Mouse (Mus musculus): Measurements from ENCODE around the gene Btbd6. TPM values are rescaled to one million over a fixed set of nuclear protein-coding genes. Genes with fewer than 3 reads are reported as not detected.

The Btbd6 gene
- total RNA-seq (2021) = 10 to 100 TPM in 1 of 2 experiments, 1 to 10 TPM in 1; 7.3 to 10.2 TPM
- long read RNA-seq, experiment 1, transcript Btbd6-204 (4 exons, 2,085 nt) = major isoform, 6 of 13 reads
- long read RNA-seq, experiment 1, partial matches to known transcripts = 0 of 13 reads
- long read RNA-seq, experiment 1, other reads (novel, unspliced or antisense) = 4 of 13 reads
- long read RNA-seq, experiment 2, partial matches to known transcripts = 1 of 7 reads
- long read RNA-seq, experiment 2, other reads (novel, unspliced or antisense) = 1 of 7 reads

DNA sequence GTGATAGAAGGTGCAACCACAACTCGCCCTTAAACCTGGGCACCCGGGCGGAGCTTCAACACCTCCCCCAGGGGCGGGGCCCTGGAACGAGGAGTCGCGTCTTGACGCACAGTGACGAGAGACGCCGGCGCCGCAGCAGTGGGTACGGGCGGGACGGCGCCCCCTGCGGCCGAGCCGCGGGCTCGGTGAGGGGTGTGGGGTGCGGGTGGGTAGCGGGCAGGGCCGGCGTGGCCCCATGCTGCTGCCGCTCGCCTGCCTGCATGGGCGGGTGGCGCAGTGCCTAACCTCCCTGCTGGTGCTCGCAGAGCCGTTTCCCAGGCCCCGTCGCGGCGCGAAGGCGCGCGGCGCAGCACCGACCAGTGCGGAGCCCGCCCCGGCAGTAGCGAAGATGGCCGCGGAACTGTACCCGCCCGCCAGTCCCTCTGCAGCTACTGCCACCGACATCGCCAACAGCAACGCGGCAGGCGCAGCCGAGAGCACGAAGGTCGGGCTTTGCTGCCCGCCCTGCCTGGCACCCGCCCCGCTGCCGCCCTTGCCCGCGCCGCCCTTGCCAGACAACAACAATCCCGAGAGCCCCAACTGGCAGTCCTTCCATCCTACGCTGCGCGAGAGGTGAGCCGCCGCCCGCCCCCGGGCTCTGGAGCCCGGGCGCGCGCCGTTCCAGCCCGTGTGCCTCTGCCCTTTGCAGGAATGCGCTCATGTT is at the start of gene Btbd6:
TSS of gene Btbd6 (plus strand) at position 112 of the 703 bp plus-strand sequence.
- DNase-seq = peak; percentile 90
- intact Hi-C loops (cut with DNase I; ENCODE audit: low total_unique reads) = no loop called here

GRCm38 (mm10) chr12:112927265-112927664 is 49.0 kb upstream of the Btbd6 start:
- DNase-seq = no peak
- intact Hi-C loops (cut with DNase I; ENCODE audit: low total_unique reads) = no loop called here

DNA sequence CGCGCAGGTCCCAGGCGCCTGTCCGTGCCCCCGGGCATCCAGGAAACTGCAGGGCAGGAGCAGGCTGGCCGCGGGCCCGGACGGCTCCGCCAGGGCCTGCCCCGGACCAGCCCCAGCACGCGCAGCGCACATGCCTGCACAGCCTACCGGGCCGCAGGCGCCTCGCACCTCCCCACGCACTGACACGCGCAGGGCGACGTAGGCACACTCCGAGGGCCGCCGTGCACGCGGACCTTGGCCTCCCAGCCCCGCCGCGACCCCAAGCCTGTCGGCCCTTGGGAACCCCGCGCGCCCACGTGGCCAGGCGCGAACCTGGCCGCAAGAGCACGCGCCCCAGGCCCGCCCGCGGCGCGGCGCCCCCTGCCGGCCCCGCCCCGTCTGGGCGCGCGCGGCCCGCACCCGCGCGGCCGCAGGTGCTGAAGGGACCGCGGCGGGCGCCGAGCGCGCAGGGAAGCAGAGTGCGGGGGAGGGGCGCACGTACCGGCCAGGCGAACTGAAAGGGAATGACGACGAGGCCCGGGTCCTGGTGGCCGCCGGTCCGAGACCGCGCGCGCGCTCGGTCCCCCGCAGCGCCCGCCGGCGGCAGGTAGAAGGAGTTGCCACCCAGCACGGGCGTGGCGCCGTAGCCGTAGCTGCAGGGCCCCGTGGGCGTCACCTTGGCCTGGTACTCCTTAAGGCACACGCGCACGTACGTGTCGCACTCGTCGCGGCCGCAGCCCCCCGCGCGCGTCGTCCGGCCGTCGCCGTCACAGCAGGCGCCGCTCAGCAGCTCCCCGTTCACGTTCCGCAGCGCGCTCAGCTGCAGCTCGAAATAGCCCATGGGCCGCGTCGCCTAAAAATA is 47.7 kb upstream of the Btbd6 start:
- intact Hi-C loops (cut with DNase I; ENCODE audit: low total_unique reads) = no loop called here
- peak; percentile 47 for DNase-seq

- intact Hi-C loops (cut with DNase I; ENCODE audit: low total_unique reads) = no loop called here
- peak; percentile 78 for DNase-seq
Measured at GRCm38 (mm10) chr12:112929562-112930352, 46.5 kb upstream of the Btbd6 start, which contains the start of gene Jag2. TSS of gene Jag2 (minus strand) at chr12:112929776.

GRCm38 (mm10) chr12:112932647-112933046 is 43.6 kb upstream of the Btbd6 start:
- intact Hi-C loops (cut with DNase I; ENCODE audit: low total_unique reads) = no loop called here
- peak; percentile 61 for DNase-seq

- intact Hi-C loops (cut with DNase I; ENCODE audit: low total_unique reads) = no loop called here
- peak; percentile 62 for DNase-seq
Measured at GRCm38 (mm10) chr12:112937906-112938305, 38.4 kb upstream of the Btbd6 start.

GRCm38 (mm10) chr12:112938366-112938765 is 37.9 kb upstream of the Btbd6 start:
- intact Hi-C loops (cut with DNase I; ENCODE audit: low total_unique reads) = no loop called here
- no peak for DNase-seq

DNA sequence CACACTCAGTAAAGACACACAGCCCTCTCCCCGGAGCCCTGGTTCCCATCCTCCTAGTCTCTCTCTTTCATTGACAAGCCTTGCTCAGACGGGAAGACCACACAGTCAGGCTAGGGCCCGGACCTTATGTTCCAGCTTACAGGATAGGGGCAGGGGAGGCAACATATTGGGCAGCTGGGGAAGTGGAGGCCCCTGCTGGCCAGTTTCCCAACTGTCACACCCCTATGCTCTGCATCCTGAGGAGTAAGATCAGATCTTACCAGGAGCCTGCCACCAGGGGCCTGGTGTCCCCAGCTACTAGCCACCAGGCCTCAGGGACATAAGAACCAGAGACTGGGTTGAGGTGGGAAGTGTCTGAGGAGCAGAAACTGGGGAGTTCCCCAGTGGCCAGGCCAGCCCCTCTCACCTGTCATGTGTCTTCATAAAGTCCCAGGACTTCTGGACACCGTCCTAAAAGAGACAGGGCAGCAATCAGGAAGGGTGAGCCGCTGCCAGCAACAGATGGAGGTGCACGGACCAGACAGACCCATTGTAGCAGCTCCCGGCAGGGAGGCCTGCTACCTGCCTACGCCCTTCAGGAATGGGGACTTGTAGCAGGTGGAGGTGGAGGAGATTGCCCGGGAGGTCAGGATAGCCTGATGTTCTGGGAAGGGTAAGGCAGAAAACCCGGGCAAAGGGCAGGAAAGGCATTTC is 37.3 kb upstream of the Btbd6 start:
- intact Hi-C loops (cut with DNase I; ENCODE audit: low total_unique reads) = no loop called here
- DNase-seq = no peak

- DNase-seq = no peak
- intact Hi-C loops (cut with DNase I; ENCODE audit: low total_unique reads) = no loop called here
Measured at GRCm38 (mm10) chr12:112940238-112940637, 36.0 kb upstream of the Btbd6 start.

DNA sequence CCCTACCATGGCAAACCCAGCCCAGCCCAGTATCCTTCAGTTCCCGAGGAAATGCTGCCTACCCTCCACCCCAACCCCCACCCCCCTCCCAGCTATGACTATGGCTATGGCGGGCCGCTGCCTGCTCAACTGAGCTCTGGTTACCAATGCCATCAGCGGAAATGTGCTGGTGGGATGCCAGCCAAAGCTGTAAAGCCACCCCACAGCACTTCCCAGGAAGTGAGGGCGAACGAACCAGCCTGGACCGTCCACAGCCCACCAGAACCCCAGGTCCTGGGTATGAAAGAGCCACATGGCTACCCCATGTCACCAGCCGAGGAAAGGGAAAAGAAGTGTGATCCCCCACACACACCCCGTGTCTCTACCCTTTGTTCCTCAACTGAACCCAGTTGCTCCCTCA is 35.6 kb upstream of the Btbd6 start:
- intact Hi-C loops (cut with DNase I; ENCODE audit: low total_unique reads) = no loop called here
- DNase-seq = no peak

DNA sequence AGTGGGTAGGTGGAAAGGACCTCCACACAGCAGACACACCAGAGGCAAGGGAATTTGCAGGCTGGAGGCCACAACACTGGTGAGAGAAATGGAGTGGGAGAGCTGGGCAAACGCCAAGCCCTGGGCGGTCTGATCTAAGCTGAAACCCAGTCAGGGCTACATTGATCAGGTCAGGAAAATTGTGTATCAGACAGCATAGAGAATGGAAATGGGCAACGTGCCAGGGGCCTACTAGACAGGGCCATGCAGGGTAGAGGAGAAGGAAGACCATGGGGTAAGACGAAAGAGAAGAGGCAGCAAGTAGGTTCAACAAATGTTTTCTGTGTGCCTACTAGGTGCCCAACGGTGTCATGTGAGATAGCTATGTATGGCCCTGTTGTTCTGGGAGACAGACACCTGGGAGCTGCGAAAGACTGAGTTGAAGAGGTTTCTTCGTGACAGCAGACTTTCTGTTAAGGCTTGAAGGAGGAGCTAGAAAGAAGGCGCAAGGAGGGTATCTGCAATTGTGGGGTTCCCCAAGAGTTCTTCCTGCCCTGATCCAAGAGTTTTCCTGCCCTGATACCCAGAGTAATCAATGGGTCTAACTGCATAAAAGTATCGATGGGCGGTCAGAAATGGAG is 35.0 kb upstream of the Btbd6 start:
- no peak for DNase-seq
- intact Hi-C loops (cut with DNase I; ENCODE audit: low total_unique reads) = no loop called here

GRCm38 (mm10) chr12:112941776-112942713 is 34.2 kb upstream of the Btbd6 start, which contains the start of gene Nudt14:
TSS of gene Nudt14 (minus strand) at chr12:112942124.
- peak; percentile 80 for DNase-seq
- intact Hi-C loops (cut with DNase I; ENCODE audit: low total_unique reads) = no loop called here

DNA sequence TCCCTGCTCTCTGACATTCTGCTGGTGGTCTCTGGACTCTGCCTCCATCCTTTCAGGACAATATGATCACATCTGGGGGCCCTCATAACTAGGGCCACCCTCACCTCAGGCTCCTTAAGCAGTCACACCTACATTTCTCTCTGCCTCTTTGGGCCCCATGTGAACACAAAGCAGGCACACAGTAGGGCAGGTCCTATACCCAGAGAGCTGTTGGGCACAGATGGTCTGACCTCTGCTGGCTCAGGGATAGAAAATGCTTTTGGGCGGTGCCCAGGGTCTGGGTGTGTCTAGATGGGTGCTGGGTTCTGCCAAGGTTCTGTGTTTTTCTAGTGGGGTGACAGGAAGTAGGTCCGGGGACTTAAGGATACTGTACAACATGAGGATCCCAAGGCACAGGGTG is 32.6 kb upstream of the Btbd6 start:
- intact Hi-C loops (cut with DNase I; ENCODE audit: low total_unique reads) = no loop called here
- DNase-seq = no peak

GRCm38 (mm10) chr12:112947307-112947706 is 29.0 kb upstream of the Btbd6 start:
- intact Hi-C loops (cut with DNase I; ENCODE audit: low total_unique reads) = loop anchor here (5.0 kb wide), 1 partner anchor 70 kb away; no protein-coding TSS in a partner anchor
- no peak for DNase-seq

GRCm38 (mm10) chr12:112950040-112950760 is 26.1 kb upstream of the Btbd6 start:
- intact Hi-C loops (cut with DNase I; ENCODE audit: low total_unique reads) = no loop called here
- peak; percentile 90 for DNase-seq

- intact Hi-C loops (cut with DNase I; ENCODE audit: low total_unique reads) = no loop called here
- DNase-seq = no peak
Measured at GRCm38 (mm10) chr12:112950761-112951129, 25.5 kb upstream of the Btbd6 start.
